Mouse (Mus musculus) liver, embryonic 18 days (tissue): ENCODE results near the gene Pirt. TPM values are rescaled to one million over a fixed set of nuclear protein-coding genes. Genes with fewer than 3 reads are reported as not detected.

ENCODE experiments used
- polyA plus RNA-seq: library from polyadenylated mRNA; depleted of rRNA; stranded (reverse); fragments of >200 nt; gene quantifications from 2 replicates; pipeline ENCODE4 v1.2.3, GENCODE M21; 2012; rRNA removed

The Pirt gene
- polyA plus RNA-seq, result not detected in 2 replicates

DNA sequence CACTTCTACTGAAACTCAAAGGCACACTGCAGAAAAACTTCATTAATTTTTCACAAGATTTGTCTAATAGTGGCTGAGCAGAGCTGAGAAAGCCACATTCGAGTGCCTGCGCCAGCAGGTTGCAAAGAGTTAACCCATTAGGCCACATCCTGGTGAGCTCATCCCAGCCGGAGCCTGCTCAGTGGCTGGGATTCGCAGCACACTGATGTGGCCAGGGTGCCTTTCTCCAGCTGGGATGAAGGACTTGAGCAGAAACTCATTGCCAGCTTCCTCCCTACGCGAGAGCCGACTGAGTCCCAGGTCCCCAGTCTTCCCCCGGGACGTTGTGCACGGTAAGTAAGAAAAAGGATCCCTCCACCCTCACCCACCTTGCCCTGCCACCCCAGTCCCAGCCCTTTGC, at the start of gene Pirt:
TSS of gene Pirt (plus strand) at position 171 of the 400 bp plus-strand sequence.

DNA sequence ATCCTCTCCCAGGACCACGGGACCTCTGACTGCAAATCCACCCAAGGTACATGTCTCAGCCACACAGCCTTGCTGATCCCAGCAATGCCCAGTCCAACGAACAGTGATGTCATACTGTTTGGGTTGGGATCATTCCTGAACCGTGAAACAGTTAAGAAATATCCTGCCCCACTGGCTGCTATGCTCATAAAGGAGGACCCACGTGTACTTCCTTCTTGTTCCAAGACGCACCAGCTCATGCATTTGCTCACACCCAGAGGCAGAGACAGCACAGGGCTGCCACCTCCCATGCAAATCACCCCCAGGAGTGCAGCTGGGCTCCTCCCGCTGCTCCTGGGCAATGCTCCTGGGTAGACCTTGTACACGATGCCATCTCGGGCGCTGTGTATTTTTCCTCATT, 44.5 kb downstream of the Pirt start, which contains the start of gene Tmem238l:
TSS of gene Tmem238l (plus strand) at position 336 of the 400 bp plus-strand sequence.

Other genes with a start within 250 kb of the Pirt start
- not detected in 2 replicates for gene Tmem238l, start 44.7 kb downstream of the Pirt start, polyA plus RNA-seq
- 5.6 and 5.7 TPM in 2 replicates for gene Tmem220, start 113.2 kb downstream of the Pirt start, polyA plus RNA-seq
- gene Adprm, start 140.6 kb downstream of the Pirt start, polyA plus RNA-seq, result 9.9 and 11.1 TPM in 2 replicates
- gene Sco1, start 140.7 kb downstream of the Pirt start, polyA plus RNA-seq, result 3.1 and 3.4 TPM in 2 replicates
- gene Myh3, start 166.3 kb downstream of the Pirt start, polyA plus RNA-seq, result 0.03 and 0.07 TPM in 2 replicates